Mouse (Mus musculus) embryonic facial prominence, embryonic 14.5 days (tissue): ENCODE measurements around the gene Senp3. TPM values are rescaled to one million over a fixed set of nuclear protein-coding genes. Genes with fewer than 3 reads are reported as not detected.

Experiments
- ATAC-seq: fragments of 200-750 bp; cut with Nextera tagmentation; 2 replicates; pipeline ENCODE4 v1.8.0; 2017; ENCODE audit warnings: low read depth, moderate number of reproducible peaks, moderate TSS enrichment
- DNase-seq: peaks from one replicate; pipeline ENCODE4 v3.0.0-alpha.2; 2015; ENCODE audit warnings: low spot score
- H3K27ac ChIP-seq: fragments of 300-500 bp; sonication (generic); replicated peaks from 2 replicates; pipeline ENCODE4 v1.5.1; 2014; ENCODE audit warnings: low read depth, mild to moderate bottlenecking, low read length, moderate library complexity
- H3K27me3 ChIP-seq: fragments of 300-500 bp; sonication (generic); replicated peaks from 2 replicates; pipeline ENCODE4 v1.6.1; 2014; ENCODE audit warnings: low read length; ENCODE audit not compliant: control insufficient read depth, insufficient read depth
- H3K36me3 ChIP-seq: fragments of 300-500 bp; sonication (generic); 2 replicates; pipeline ENCODE4 v1.6.1; 2014; ENCODE audit warnings: low read length, mixed read lengths; ENCODE audit not compliant: control insufficient read depth, insufficient read depth
- H3K4me1 ChIP-seq: fragments of 300-500 bp; sonication (generic); 2 replicates; pipeline ENCODE4 v1.6.1; 2014; ENCODE audit warnings: antibody characterized with exemption, low read length; ENCODE audit not compliant: control insufficient read depth, insufficient read depth
- H3K4me2 ChIP-seq: fragments of 300-500 bp; sonication (generic); 2 replicates; pipeline ENCODE4 v1.6.1; 2014; ENCODE audit warnings: low read depth, mild to moderate bottlenecking, low read length, moderate library complexity, mixed read lengths
- H3K4me3 ChIP-seq: fragments of 300-500 bp; sonication (generic); 2 replicates; pipeline ENCODE4 v1.5.1; 2014; ENCODE audit warnings: low read depth, mild to moderate bottlenecking, low read length
- H3K9ac ChIP-seq: fragments of 300-500 bp; sonication (generic); 2 replicates; pipeline ENCODE4 v1.6.1; 2014; ENCODE audit warnings: low read depth, mild to moderate bottlenecking, low read length, moderate library complexity, mixed read lengths
- H3K9me3 ChIP-seq: fragments of 300-500 bp; sonication (generic); 2 replicates; pipeline ENCODE4 v1.6.1; 2016; ENCODE audit warnings: low read length; ENCODE audit not compliant: control insufficient read depth
- WGBS: fragments of 180-500 bp; shearing (Covaris S2); extraction: QIAGEN DNeasy Blood & Tissue Kit; methylation state at CpG from one replicate; pipeline ENCODE4 v1.1.7; 2014; 5-methylcytosine and 5-hydroxymethylcytosine counted together
- polyA plus RNA-seq: library from polyadenylated mRNA; unstranded; fragments of >200 nt; fragmentation: Nextera tagmentation; extraction: Ambion mirVana; gene quantifications from 2 replicates; pipeline ENCODE4 v1.2.1, GENCODE M21; 2014

The Senp3 gene
- polyA plus RNA-seq, 1 experiment from 2014 or later, result 73.6 TPM

GRCm38 (mm10) chr11:69699595-69699994 lies 17.7 kb upstream of the Senp3 start:
- H3K9ac ChIP-seq, result no peak overlapping the region
- H3K27me3 ChIP-seq, result no peaks in the 10 kb centered on the region
- H3K9me3 ChIP-seq, result no peaks in the 10 kb centered on the region
- ATAC-seq, result no peak
- H3K36me3 ChIP-seq, result no peaks in the 10 kb centered on the region
- no peaks in the 10 kb centered on the region for H3K4me1 ChIP-seq
- no peak overlapping the region for H3K4me2 ChIP-seq
- WGBS, result 50% methylated on average over 1 of the region's 1 CpGs
- DNase-seq, result no peak
- no peak overlapping the region for H3K4me3 ChIP-seq
- no peak overlapping the region for H3K27ac ChIP-seq

GRCm38 (mm10) chr11:69698574-69698973 lies 16.7 kb upstream of the Senp3 start:
- Histone ChIP-seq H3K9me3 (no peaks in the 10 kb centered on the region), H3K27me3 (no peaks in the 10 kb centered on the region), H3K4me2 (no peak overlapping the region), H3K4me3 (no peak overlapping the region), H3K36me3 (no peaks in the 10 kb centered on the region), H3K4me1 (no peaks in the 10 kb centered on the region), H3K9ac (no peak overlapping the region), H3K27ac (no peak overlapping the region)
- WGBS, result 73% methylated on average over 5 of the region's 5 CpGs
- ATAC-seq (no peak), DNase-seq (no peak)

- Histone ChIP-seq H3K9ac (no peak overlapping the region), H3K4me1 (no peaks in the 10 kb centered on the region), H3K27ac (no peak overlapping the region), H3K27me3 (no peaks in the 10 kb centered on the region), H3K9me3 (no peaks in the 10 kb centered on the region), H3K4me2 (no peak overlapping the region), H3K4me3 (no peak overlapping the region), H3K36me3 (no peaks in the 10 kb centered on the region)
- ATAC-seq, result no peak
- no peak for DNase-seq
- 92% methylated on average over 3 of the region's 3 CpGs for WGBS
Measured at GRCm38 (mm10) chr11:69697396-69697795, 15.5 kb upstream of the Senp3 start.

GRCm38 (mm10) chr11:69695361-69696181 lies 13.7 kb upstream of the Senp3 start, which contains the start of the genes Tnfsf12 and Tnfsfm13:
TSS of gene Tnfsf12 (minus strand) at chr11:69695849.
TSS of gene Tnfsfm13 (minus strand) at chr11:69696098.
- Histone ChIP-seq H3K9ac (peak within 1 kb of the TSS; percentile 86), H3K36me3 (no peaks in the 10 kb centered on the region), H3K4me3 (peak within 1 kb of the TSS; percentile 55), H3K4me1 (no peaks in the 10 kb centered on the region), H3K27ac (peak within 1 kb of the TSS; percentile 79), H3K27me3 (no peaks in the 10 kb centered on the region), H3K9me3 (no peaks in the 10 kb centered on the region), H3K4me2 (peak within 1 kb of the TSS; percentile 93)
- ATAC-seq (peak; percentile 80), DNase-seq (peak; percentile 68)
- WGBS, result 3% methylated on average over 30 of the region's 41 CpGs

GRCm38 (mm10) chr11:69695046-69695360 lies 13.1 kb upstream of the Senp3 start:
- Histone ChIP-seq H3K4me3 (peak overlapping the region; percentile 55), H3K27ac (peak overlapping the region; percentile 79), H3K36me3 (no peaks in the 10 kb centered on the region), H3K9me3 (no peaks in the 10 kb centered on the region), H3K4me1 (no peaks in the 10 kb centered on the region), H3K4me2 (peak overlapping the region; percentile 93), H3K27me3 (no peaks in the 10 kb centered on the region), H3K9ac (peak overlapping the region; percentile 86)
- WGBS, result 15% methylated on average over 6 of the region's 6 CpGs
- ATAC-seq (peak; percentile 24; the same call in 1 of the 2 replicates), DNase-seq (no peak)

GRCm38 (mm10) chr11:69693421-69693965 lies 11.6 kb upstream of the Senp3 start:
- Histone ChIP-seq H3K9me3 (no peaks in the 10 kb centered on the region), H3K27me3 (no peaks in the 10 kb centered on the region), H3K27ac (no peak overlapping the region), H3K36me3 (no peaks in the 10 kb centered on the region), H3K4me2 (no peak overlapping the region), H3K9ac (no peak overlapping the region), H3K4me1 (no peaks in the 10 kb centered on the region), H3K4me3 (no peak overlapping the region)
- no peak for ATAC-seq
- no peak for DNase-seq
- WGBS, result 64% methylated on average over 11 of the region's 11 CpGs

GRCm38 (mm10) chr11:69692863-69693262 lies 11.0 kb upstream of the Senp3 start:
- H3K4me1 ChIP-seq, result no peaks in the 10 kb centered on the region
- no peak overlapping the region for H3K9ac ChIP-seq
- H3K4me2 ChIP-seq, result no peak overlapping the region
- H3K9me3 ChIP-seq, result no peaks in the 10 kb centered on the region
- no peak overlapping the region for H3K27ac ChIP-seq
- ATAC-seq, result no peak
- DNase-seq, result no peak
- no peak overlapping the region for H3K4me3 ChIP-seq
- no peaks in the 10 kb centered on the region for H3K27me3 ChIP-seq
- 78% methylated on average over 6 of the region's 6 CpGs for WGBS
- no peaks in the 10 kb centered on the region for H3K36me3 ChIP-seq

GRCm38 (mm10) chr11:69692196-69692811 lies 10.4 kb upstream of the Senp3 start:
- H3K4me1 ChIP-seq, result no peaks in the 10 kb centered on the region
- H3K9ac ChIP-seq, result no peak overlapping the region
- DNase-seq (no peak), ATAC-seq (no peak)
- WGBS, result 69% methylated on average over 9 of the region's 9 CpGs
- H3K4me2 ChIP-seq, result no peak overlapping the region
- H3K4me3 ChIP-seq, result no peak overlapping the region
- H3K27ac ChIP-seq, result no peak overlapping the region
- H3K36me3 ChIP-seq, result no peaks in the 10 kb centered on the region
- H3K9me3 ChIP-seq, result no peaks in the 10 kb centered on the region
- no peaks in the 10 kb centered on the region for H3K27me3 ChIP-seq
